Mouse (Mus musculus): Measurements from ENCODE around the gene Hydin. TPM values are rescaled to one million over a fixed set of nuclear protein-coding genes. Genes with fewer than 3 reads are reported as not detected.

The Hydin gene
- total RNA-seq (2023; ENCODE audit: inconsistent age), result not detected in 4 replicates

DNA sequence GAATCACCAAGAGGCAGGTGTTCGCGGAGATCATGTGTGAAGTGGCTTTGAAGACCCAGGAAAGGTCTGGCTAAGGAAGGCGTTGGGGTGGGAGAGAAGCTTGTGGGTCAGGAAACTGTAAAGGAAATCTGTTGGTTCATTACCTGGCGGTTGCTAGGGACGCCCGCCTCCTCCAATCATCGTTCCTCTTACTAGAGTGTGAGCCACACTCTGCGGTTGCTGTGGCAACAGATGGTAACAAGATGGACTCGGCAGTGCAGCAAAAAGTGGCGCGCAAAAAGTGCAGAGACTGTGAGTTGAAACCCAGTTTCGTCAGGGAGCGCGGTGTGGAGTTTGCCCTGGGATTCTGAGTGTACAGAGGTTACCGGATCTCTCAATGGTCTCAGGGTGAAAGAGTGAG lies at the start of gene Hydin:
Gene Hydin, plus strand, starts transcription at position 237 of the 400 bp plus-strand sequence.

DNA sequence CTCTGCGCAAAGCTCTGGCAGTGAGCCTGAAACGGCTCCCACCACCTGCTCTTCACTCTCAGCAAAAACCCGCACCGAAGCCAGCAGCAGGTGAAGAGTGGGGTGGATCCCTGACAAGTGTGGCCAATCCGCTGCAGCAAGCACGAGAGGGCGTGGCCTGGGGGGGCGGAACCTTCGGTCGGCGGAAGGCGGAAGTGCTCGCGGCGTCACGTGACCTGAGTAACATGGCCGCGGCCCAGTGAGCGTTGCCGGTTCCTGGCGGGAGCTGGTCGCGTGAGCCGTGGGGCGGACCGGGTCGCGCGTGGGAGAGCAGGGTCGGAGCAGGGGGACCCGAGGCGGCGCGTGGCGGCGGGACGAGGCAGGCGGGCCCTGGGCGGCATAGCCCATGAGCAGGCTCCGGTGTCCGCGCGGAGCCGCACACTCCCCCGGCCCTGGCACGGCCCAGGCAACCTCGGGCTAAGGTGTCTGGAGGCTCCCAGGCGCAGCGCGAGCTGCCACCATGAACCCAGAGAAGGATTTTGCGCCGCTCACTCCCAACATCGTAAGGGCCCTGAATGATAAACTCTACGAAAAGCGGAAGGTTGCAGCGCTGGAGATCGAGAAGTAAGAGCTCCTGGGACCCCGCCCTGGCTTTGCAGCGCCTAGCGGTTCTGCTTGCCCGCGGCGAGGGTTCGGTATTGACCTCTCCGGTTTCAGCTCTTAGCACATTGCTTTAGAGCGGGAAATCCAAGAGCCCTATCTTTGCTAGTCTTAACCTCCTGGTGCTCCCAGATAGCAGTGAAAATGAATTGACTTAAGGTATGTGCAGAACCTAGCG lies 351.8 kb downstream of the Hydin start, which contains the start of gene Vac14:
Gene Vac14, plus strand, starts transcription at position 195 of the 817 bp plus-strand sequence.

Other genes with a start within 250 kb of the Hydin start
- gene Chst4, start 227.2 kb upstream of the Hydin start, total RNA-seq (2023; ENCODE audit: inconsistent age), result not detected in 4 replicates
- 5.8 to 6.3 TPM (median 6.1 TPM) in 4 replicates for gene Zfp612, start 187.2 kb upstream of the Hydin start, total RNA-seq (2023; ENCODE audit: inconsistent age)
- gene Gm21964, start 165.8 kb upstream of the Hydin start, total RNA-seq (2023; ENCODE audit: inconsistent age), result not detected in 4 replicates
- not detected in 4 replicates for gene Gm17720, start 164.2 kb upstream of the Hydin start, total RNA-seq (2023; ENCODE audit: inconsistent age)
- not detected in 4 replicates for gene Calb2, start 98.8 kb upstream of the Hydin start, total RNA-seq (2023; ENCODE audit: inconsistent age)
- gene Cmtr2, start 51.3 kb upstream of the Hydin start, total RNA-seq (2023; ENCODE audit: inconsistent age), result 13.5 to 16.0 TPM (median 15.3 TPM) in 4 replicates

Data from B cell, adult (primary cell).